Mouse (Mus musculus) right cerebral cortex, adult 2 months (tissue): Measurements from ENCODE around the gene Sox6.

Experiments
- DNase-seq, 2 experiments: peaks; one replicate each; pipeline ENCODE4 v3.0.0; 2021 to 2022; ENCODE audit warnings: low spot score in 2 of 2

The Sox6 gene

GRCm38 (mm10) chr7:115485664-115486409, 552.8 kb downstream of the Sox6 start:
- DNase-seq: no peak

- DNase-seq: no peak
These were observed 560.8 kb downstream of the Sox6 start for GRCm38 (mm10) chr7:115477763-115478162.

- DNase-seq: no peak
These were observed 561.5 kb downstream of the Sox6 start for GRCm38 (mm10) chr7:115476881-115477665.

GRCm38 (mm10) chr7:115475176-115475575, 563.4 kb downstream of the Sox6 start:
- DNase-seq: no peak

DNA sequence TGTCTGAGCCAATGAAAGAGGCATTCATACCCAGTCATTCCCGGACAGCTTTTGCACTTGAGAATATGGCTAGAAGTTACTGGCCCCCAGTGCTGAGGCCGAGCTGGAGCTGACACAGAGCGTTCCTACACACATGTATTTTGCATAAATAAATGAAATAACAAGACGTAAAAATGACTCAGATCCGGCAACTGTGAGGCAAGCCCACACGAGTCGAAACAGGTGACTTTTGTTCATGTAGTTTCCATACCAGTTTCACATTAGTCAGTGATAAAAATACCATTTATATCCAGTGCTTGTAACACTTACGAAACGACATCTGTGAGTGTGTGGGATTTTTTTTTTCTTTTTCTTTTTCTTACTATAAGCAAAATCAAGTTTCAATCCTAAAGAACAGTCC, 564.5 kb downstream of the Sox6 start:
- peak; percentile 36 to 56 for DNase-seq

GRCm38 (mm10) chr7:115472850-115473249, 565.7 kb downstream of the Sox6 start:
- DNase-seq: no peak

- DNase-seq: no peak
These were observed 567.1 kb downstream of the Sox6 start for GRCm38 (mm10) chr7:115471521-115471920.

GRCm38 (mm10) chr7:115466811-115467210, 571.8 kb downstream of the Sox6 start:
- DNase-seq: no peak

- DNase-seq: no peak
These were observed 575.2 kb downstream of the Sox6 start for GRCm38 (mm10) chr7:115463367-115463766.

- no peak for DNase-seq
These were observed 576.3 kb downstream of the Sox6 start for GRCm38 (mm10) chr7:115462276-115462675.

DNA sequence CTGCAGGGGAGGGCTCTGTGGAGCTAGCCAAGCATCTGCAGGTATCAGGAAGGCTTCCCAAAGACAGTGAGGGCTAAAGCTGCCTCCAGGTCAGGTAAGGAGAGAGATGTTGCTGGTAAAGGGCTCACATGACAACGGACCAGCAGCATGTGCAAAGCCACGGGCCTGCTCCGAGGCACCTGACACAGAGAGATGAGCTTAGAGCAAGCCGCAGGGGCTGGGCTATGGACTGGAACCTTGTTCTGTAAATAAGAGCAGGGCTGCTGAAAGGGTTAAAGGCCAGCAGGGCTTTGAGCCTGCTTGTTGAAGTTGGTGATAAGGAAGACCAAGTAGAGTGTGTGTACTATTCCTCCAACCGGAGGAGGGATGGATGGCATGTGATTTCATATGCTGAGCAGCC, 583.6 kb downstream of the Sox6 start:
- no peak for DNase-seq

GRCm38 (mm10) chr7:115453713-115454073, 584.9 kb downstream of the Sox6 start:
- DNase-seq: no peak

GRCm38 (mm10) chr7:115453042-115453712, 585.4 kb downstream of the Sox6 start:
- peak; percentile 17 to 19 for DNase-seq

DNA sequence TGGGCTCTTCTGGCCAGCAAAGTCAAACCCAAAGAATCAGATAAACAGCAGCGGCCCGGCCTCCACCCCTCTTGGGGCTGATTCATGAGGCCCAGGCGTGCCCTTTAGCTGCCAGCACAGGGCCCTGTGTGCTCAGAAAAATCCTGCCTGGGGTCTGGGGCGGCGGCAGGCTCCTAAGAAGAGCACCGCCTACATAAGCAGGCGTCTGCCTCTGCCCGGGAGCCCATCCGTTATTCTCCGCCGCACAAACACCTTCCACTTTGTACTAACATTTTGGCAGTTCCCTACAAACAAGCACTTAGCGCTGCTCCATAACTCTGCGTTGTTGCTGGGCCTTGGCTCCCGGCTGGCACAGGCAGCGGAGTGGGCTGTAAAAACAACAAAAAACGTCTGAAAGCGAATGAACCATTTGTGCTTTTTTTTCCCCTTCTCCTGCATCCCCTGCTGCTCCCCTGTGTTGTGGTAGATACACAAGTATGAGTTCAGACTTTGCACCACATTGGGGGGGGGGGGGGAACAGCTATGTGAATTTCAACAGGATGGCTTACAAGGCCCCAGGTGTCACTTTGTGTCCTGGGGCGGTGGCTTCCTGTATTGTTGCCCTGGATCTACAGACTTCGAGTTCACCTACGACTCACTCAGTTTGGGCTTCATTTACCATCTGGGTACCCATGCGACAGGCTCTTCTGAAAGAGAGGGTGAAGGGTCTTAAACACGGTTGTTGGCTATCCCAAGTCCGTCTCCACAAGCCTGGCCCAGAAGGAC, 588.0 kb downstream of the Sox6 start:
- DNase-seq: no peak

DNA sequence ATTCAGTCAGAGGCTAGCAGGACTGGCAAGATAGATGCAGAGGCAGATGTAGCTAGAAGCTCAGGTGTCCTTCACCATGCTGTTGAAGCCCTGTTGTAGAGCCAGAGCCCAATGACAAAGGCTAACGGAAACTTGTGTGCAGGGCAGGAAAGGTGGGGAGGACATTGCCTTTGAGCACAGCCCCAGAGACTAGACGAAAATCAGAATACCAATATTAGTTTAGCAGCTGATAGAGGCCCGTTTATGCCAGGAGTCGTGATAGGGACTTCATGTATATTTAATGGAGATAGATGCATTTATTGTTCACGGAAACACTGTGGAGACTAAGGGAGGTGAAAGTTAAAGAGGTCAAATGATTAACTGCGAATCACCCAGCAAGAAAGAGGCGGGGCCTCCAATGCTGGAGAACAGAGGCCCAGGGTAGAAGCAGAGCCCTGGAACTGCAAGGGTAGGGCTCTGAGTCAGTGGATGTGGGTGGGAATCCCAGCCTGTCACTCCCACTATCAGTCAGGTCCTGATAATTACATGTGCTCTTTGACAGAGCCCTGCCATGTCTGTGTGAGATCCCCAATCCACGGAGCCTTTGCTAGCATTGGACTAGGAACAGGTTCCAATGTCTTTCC, 590.1 kb downstream of the Sox6 start:
- DNase-seq: no peak

DNA sequence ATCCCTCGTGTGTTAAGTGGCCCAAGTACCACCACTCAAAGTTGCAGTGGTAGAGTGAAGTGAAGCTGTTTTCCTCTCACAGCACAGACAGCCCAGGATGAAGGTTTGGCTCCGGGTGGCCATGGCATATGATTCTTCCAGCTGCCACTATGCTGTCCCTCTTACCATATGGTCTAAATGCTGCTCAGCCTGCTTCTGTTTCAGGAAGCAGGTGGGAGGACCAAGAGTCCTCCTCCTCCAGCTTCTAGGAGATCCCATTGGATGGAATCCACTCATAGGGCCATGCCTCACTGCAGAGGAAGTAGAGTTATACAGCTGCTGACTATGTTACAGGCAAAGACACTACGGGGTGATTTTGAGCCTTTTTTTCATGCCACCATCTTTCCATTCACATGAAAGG, 591.5 kb downstream of the Sox6 start:
- no peak for DNase-seq

GRCm38 (mm10) chr7:115446481-115447016, 592.0 kb downstream of the Sox6 start:
- DNase-seq: no peak

GRCm38 (mm10) chr7:115426161-115426982, 612.2 kb downstream of the Sox6 start:
- DNase-seq: peak; percentile 15 to 35

- DNase-seq: no peak
These were observed 615.8 kb downstream of the Sox6 start for GRCm38 (mm10) chr7:115422828-115423227.

- DNase-seq: peak in 1 of 2 experiments; percentile 9
These were observed 617.6 kb downstream of the Sox6 start for GRCm38 (mm10) chr7:115420960-115421359.
